Mouse (Mus musculus) ES-E14 (cell line): ENCODE results near the gene Tbc1d16. TPM values are rescaled to one million over a fixed set of nuclear protein-coding genes. Genes with fewer than 3 reads are reported as not detected.

Source experiments
- DNase-seq: peaks from one replicate; pipeline ENCODE4 v3.0.0-alpha.2; 2013; ENCODE audit warnings: low read depth, low spot score
- H3K27ac ChIP-seq: 2 replicates; pipeline ENCODE4 v1.5.1; 2012; ENCODE audit warnings: low read depth, mild to moderate bottlenecking, low read length, moderate library complexity, mixed read lengths; ENCODE audit not compliant: poor library complexity, insufficient read depth, severe bottlenecking
- H3K36me3 ChIP-seq: 2 replicates; pipeline ENCODE4 v1.6.1; 2012; ENCODE audit warnings: mild to moderate bottlenecking, low read length, moderate library complexity, mixed read lengths; ENCODE audit not compliant: control insufficient read depth, poor library complexity, insufficient read depth, severe bottlenecking
- H3K4me1 ChIP-seq, 2 experiments: fragments of 150-350 bp in 1 of 2; sonication (generic) in 1 of 2; 2 replicates each; pipeline ENCODE4 v1.6.1; 2012; ENCODE audit warnings: low read length in 2 of 2, mild to moderate bottlenecking in 1 of 2, mixed read lengths in 1 of 2; ENCODE audit not compliant: control insufficient read depth in 2 of 2, insufficient read depth in 2 of 2, poor library complexity in 1 of 2
- H3K4me3 ChIP-seq, 2 experiments: fragments of 150-350 bp in 1 of 2; sonication (generic) in 1 of 2; 2 replicates each; pipeline ENCODE4 v1.5.1; 2012; ENCODE audit warnings: low read length in 2 of 2, low read depth in 1 of 2, mild to moderate bottlenecking in 1 of 2, mixed read lengths in 1 of 2; ENCODE audit not compliant: insufficient read depth in 1 of 2, poor library complexity in 1 of 2, severe bottlenecking in 1 of 2
- H3K9ac ChIP-seq: 2 replicates; pipeline ENCODE4 v1.6.1; 2012; ENCODE audit warnings: low read depth, mild to moderate bottlenecking, low read length, mixed read lengths; ENCODE audit not compliant: poor library complexity, insufficient read depth, severe bottlenecking
- H3K9me3 ChIP-seq: fragments of 150-350 bp; sonication (generic); 2 replicates; pipeline ENCODE4 v1.6.1; 2012; ENCODE audit warnings: low read depth, mild to moderate bottlenecking, low read length; ENCODE audit not compliant: control insufficient read depth, insufficient read depth
- CHD2 ChIP-seq: IDR thresholded peaks from 2 replicates; pipeline ENCODE4 v1.6.1; 2014; ENCODE audit warnings: mild to moderate bottlenecking, low read depth, low read length, inconsistent platforms
- HCFC1 ChIP-seq: IDR thresholded peaks from 2 replicates; pipeline ENCODE4 v1.6.1; 2012; ENCODE audit warnings: low read length, inconsistent platforms, borderline replicate concordance; ENCODE audit not compliant: insufficient read depth
- MAFK ChIP-seq: IDR thresholded peaks from 2 replicates; pipeline ENCODE4 v1.6.1; 2014; ENCODE audit warnings: mild to moderate bottlenecking, low read depth, low read length, inconsistent platforms; ENCODE audit not compliant: insufficient read depth
- ZC3H11A ChIP-seq: IDR thresholded peaks from 2 replicates; pipeline ENCODE4 v1.6.1; 2012; ENCODE audit warnings: low read depth, mild to moderate bottlenecking, inconsistent platforms, low read length, borderline replicate concordance
- ZNF384 ChIP-seq: IDR thresholded peaks from 2 replicates; pipeline ENCODE4 v1.6.1; 2012; ENCODE audit warnings: low read depth, low read length, inconsistent platforms
- in situ Hi-C, 2 experiments: fragments of 600-800 bp; cut with MboI; formaldehyde crosslinking; loops; one replicate each; pipeline ENCODE4 v1.15.1; 2025; ENCODE audit warnings: low sequenced_read_pairs in 2 of 2, inconsistent platforms in 1 of 2; ENCODE audit not compliant: unreplicated experiment in 2 of 2
- total RNA-seq: library from RNA; depleted of rRNA; stranded (reverse); fragments of 300-350 nt; gene quantifications from 2 replicates; pipeline ENCODE4 v1.2.3, GENCODE M21; 2012

The Tbc1d16 gene
- total RNA-seq, 1 experiment = 6.3 TPM

- DNase-seq = no peak
- in situ Hi-C loops = no loop called here
- TF ChIP-seq ZNF384 (no peak), HCFC1 (no peak), MAFK (no peak), CHD2 (no peak), ZC3H11A (no peak)
- H3K4me3 ChIP-seq = no peak overlapping the region
- H3K9me3 ChIP-seq = no peaks in the 10 kb centered on the region
- H3K27ac ChIP-seq = no peak overlapping the region
- peaks cover 1 to 14% of the 10 kb centered on the region in 2 experiments; a peak in 2 of 4 replicates for H3K4me1 ChIP-seq
- peaks cover 5% of the 10 kb centered on the region; the same call in 1 of the 2 replicates for H3K36me3 ChIP-seq
- no peak overlapping the region for H3K9ac ChIP-seq
These were observed 20.3 kb downstream of the Tbc1d16 start for GRCm38 (mm10) chr11:119207986-119208385.

- in situ Hi-C loops = no loop called here
- Histone ChIP-seq H3K4me1 (peaks cover 1 to 9% of the 10 kb centered on the region in 2 experiments; a peak in 1 of 4 replicates), H3K9me3 (no peaks in the 10 kb centered on the region), H3K36me3 (peaks cover 5% of the 10 kb centered on the region; the same call in 1 of the 2 replicates), H3K27ac (no peak overlapping the region), H3K4me3 (no peak overlapping the region), H3K9ac (no peak overlapping the region)
- no peak for TF ChIP-seq ZC3H11A
- TF ChIP-seq HCFC1 = no peak
- 0 out of 2 replicates have a peak, but pooled peaks have one; percentile 3 for TF ChIP-seq ZNF384
- TF ChIP-seq CHD2 = no peak
- TF ChIP-seq MAFK = no peak
- DNase-seq = peak; percentile 51
These were observed 21.7 kb downstream of the Tbc1d16 start for GRCm38 (mm10) chr11:119206562-119206961.

DNA sequence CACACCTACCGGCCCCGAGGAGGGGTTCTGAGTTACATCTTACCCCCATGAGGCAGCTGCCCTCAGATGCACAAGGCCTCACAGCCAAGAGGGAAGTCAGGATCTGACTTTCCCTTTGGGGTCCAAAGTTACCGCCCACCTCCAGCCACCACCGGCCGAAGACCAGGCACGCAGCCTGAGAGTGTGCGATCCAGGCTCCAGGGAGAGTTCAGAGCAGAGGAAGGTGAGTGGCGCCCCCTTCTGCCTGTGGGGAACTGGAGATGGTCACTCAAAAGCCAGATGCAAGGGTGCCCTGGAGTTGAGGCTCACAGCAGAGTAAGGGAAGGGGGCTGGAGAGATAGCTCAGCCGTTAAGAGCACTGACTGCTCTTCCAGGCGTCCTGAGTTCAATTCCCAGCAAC lies 22.6 kb downstream of the Tbc1d16 start:
- TF ChIP-seq MAFK (no peak), ZC3H11A (no peak), CHD2 (no peak), HCFC1 (no peak), ZNF384 (no peak)
- peak; percentile 36 for DNase-seq
- Histone ChIP-seq H3K9me3 (no peaks in the 10 kb centered on the region), H3K27ac (no peak overlapping the region), H3K4me3 (no peak overlapping the region), H3K4me1 (peaks cover 1 to 8% of the 10 kb centered on the region in 2 experiments; a peak in 1 of 4 replicates), H3K36me3 (peaks cover 5% of the 10 kb centered on the region; the same call in 1 of the 2 replicates), H3K9ac (no peak overlapping the region)
- in situ Hi-C loops = no loop called here

DNA sequence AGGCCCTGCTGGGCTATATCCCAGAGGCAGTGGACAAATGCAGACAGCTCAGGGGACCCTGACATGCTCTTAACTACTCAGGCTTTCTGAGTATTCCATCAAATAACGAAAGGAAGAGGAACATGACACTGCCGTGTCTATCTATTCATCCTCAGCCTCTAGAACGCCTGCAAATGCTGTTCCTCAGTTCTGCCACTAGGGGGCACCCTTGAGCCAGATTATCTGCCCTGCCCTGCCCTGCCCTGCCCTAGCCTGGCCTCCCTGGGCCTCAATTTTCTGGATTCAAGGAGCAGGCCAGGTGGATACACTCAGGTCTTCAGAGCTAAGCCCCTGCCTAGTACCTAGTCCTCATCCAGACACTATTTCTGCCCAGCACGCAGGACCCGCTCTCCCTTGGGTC lies 24.9 kb downstream of the Tbc1d16 start:
- no peak overlapping the region for H3K9ac ChIP-seq
- in situ Hi-C loops = no loop called here
- H3K4me1 ChIP-seq = peaks cover 0 to 2% of the 10 kb centered on the region in 2 experiments; a peak in 1 of 4 replicates
- no peak for TF ChIP-seq MAFK
- TF ChIP-seq CHD2 = no peak
- TF ChIP-seq ZNF384 = no peak
- no peak for TF ChIP-seq ZC3H11A
- no peak for TF ChIP-seq HCFC1
- H3K4me3 ChIP-seq = no peak overlapping the region
- DNase-seq = no peak
- H3K36me3 ChIP-seq = no peaks in the 10 kb centered on the region; the same call in 1 of the 2 replicates
- H3K27ac ChIP-seq = no peak overlapping the region
- no peaks in the 10 kb centered on the region for H3K9me3 ChIP-seq

GRCm38 (mm10) chr11:119199233-119199601 lies 29.1 kb downstream of the Tbc1d16 start:
- Histone ChIP-seq H3K9ac (no peak overlapping the region), H3K4me3 (no peak overlapping the region), H3K27ac (no peak overlapping the region), H3K36me3 (no peaks in the 10 kb centered on the region; the same call in 1 of the 2 replicates), H3K4me1 (peaks cover 0 to 2% of the 10 kb centered on the region in 2 experiments; a peak in 1 of 4 replicates), H3K9me3 (no peaks in the 10 kb centered on the region)
- TF ChIP-seq ZNF384 (no peak), HCFC1 (no peak)
- in situ Hi-C loops = no loop called here
- no peak for DNase-seq
